Mouse (Mus musculus) CD4-positive, CD25-positive, alpha-beta regulatory T cell, adult 4 months (primary cell): Measurements from ENCODE around the gene Nkx3-2. TPM values are rescaled to one million over a fixed set of nuclear protein-coding genes. Genes with fewer than 3 reads are reported as not detected.
A peak's percentile ranks its signal among the peaks of the same experiment; 100 is the strongest.

Experiments used
- ATAC-seq: one replicate; pipeline ENCODE4 v1.8.0; 2017
- polyA plus RNA-seq, 2 experiments: library from polyadenylated mRNA; unstranded; fragments of 100-300 nt; shearing (Covaris generic); gene quantifications; one replicate each; pipeline ENCODE4 v1.2.1; 2017

Gene Nkx3-2
- polyA plus RNA-seq, 2 experiments from 2014 or later, result not detected

DNA sequence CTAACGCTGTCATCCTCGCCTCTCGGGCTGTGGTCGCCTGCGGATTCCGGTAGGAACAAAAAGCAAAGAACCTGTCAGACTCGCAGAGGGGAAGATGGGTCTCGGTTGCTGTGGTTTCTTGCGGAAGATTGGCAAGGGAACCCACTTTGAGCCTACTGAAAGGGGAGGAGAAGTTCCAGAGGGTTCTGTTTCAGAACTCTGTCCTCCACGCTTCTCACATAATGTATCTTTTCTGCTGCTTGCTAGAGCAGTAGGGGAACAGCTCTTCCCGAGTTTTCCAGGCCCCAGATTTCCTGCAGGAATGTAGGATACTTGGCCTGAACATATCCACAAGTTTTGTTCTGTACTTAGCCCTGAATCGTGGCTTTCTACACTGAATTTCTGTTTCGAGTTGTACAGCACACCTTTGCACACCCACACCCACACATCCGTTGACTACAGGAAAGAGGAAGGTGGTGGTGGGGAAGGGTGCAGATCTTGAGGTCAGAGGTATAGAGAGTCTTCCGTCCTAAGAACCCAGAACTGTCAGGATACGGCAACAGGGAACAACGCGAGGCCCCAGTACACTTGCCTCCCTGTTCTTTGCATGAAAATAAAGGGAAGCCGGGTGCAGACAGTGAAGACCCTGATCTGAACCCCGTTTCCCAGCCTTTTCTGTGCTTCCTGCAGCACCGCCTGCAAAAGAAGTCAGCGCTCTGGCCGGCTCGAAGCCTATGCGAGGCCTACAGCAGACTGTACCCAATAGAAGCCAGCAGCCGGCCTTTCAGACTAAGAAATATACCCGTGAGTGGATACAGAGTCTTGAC lies 2.0 kb downstream of the Nkx3-2 start:
- peak; percentile 38 for ATAC-seq

GRCm38 (mm10) chr5:41761509-41762140 lies 2.7 kb downstream of the Nkx3-2 start:
- ATAC-seq, result no peak

DNA sequence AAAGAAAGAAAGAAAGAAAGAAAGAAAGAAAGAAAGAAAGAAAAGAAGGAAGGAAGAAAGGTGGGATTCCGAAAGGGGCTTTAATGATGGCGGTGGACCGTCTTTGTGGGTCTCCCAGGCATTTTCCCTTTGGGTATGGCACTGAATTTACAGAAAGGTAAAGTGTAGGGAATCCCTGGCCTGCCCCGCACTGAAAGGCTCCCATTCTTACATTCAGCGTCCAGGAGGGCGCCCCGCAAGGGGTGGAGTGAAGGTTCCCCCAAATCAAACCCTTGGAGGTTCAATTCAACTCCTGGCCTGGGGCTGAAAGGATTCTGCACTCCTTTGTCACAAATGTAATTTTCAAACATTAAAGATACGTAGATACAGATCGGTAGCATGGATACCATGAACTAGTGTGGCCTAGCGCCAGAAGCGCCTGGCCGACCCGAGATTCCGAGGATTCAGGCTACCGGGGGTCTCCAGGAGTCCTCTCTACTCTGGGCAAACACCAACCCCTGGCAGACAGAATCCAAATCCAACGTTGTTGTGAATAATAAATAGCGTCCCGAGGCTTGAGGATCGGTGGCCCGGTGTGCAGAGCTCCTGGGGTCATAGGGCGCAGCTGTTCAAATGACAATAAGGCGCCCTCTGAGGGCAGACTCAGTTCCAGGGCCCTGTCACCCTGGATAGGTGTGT lies 3.3 kb downstream of the Nkx3-2 start:
- no peak for ATAC-seq

DNA sequence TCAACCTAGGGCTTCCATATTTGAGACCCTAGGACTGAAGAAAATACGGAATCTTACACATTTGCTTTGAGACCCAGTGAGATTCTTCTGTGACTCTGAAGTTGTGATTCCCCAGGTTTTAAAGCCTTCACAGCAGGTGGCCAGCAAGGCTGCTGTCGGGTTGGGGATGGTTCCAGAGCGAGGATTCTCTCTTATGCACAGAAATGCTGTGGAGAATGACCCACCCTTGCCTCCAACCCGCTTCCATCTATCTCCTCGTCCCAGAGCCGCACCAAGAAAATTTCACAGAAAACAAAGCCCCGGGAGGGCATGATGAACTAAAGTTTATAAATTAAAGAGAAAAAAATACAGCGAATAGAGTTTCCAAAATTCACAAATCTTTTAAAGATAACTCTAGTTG lies 4.2 kb downstream of the Nkx3-2 start:
- no peak for ATAC-seq

GRCm38 (mm10) chr5:41758671-41759639 lies 5.3 kb downstream of the Nkx3-2 start:
- ATAC-seq, result no peak

DNA sequence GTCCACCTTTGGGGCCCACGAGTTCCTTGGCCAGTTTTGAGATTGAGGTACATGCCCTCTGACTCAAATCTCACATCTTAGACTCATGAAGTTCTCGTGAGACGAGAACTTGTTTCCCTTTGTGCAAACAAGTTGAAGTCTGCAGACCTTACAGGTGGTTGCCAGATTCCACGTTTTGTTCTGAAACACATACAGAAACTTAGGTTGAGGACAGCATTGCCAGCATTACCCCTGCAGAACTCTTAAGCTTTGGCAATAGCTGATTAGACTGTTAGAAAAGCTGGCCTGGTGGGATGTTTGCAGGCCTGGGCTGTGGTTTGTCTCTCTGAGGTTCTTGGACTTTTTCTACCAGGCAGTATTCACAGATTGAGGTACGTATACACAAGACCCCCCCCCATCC lies 7.0 kb downstream of the Nkx3-2 start:
- ATAC-seq, result no peak

DNA sequence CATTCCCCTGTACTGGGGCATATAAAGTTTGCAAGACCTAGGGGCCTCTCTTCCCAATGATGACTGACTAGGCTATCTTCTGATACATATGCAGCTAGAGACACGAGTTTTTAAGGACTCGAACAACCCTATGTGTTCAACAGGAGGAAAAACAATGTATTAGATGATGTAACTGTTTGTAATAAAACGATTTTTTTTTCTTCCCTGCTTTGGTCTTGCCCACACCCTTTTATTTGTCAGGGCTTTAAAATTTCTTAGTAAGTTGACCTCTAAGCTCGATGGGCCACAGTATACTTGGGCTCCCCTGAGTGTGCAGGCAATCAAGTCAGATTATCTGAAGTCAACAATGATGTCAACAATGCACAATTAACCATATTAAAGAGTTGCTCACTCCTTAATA lies 7.9 kb downstream of the Nkx3-2 start:
- ATAC-seq, result no peak

GRCm38 (mm10) chr5:41755373-41755960 lies 8.8 kb downstream of the Nkx3-2 start:
- no peak for ATAC-seq

GRCm38 (mm10) chr5:41754836-41755235 lies 9.5 kb downstream of the Nkx3-2 start:
- ATAC-seq, result no peak

GRCm38 (mm10) chr5:41754226-41754775 lies 10.0 kb downstream of the Nkx3-2 start:
- ATAC-seq, result no peak

GRCm38 (mm10) chr5:41752721-41753120 lies 11.6 kb downstream of the Nkx3-2 start:
- ATAC-seq, result no peak

GRCm38 (mm10) chr5:41744898-41745780 lies 19.2 kb downstream of the Nkx3-2 start:
- ATAC-seq, result no peak

GRCm38 (mm10) chr5:41744234-41744633 lies 20.1 kb downstream of the Nkx3-2 start:
- ATAC-seq, result no peak

GRCm38 (mm10) chr5:41738817-41739216 lies 25.5 kb downstream of the Nkx3-2 start:
- no peak for ATAC-seq

- no peak for ATAC-seq
These were observed 27.3 kb downstream of the Nkx3-2 start for GRCm38 (mm10) chr5:41737039-41737438.

DNA sequence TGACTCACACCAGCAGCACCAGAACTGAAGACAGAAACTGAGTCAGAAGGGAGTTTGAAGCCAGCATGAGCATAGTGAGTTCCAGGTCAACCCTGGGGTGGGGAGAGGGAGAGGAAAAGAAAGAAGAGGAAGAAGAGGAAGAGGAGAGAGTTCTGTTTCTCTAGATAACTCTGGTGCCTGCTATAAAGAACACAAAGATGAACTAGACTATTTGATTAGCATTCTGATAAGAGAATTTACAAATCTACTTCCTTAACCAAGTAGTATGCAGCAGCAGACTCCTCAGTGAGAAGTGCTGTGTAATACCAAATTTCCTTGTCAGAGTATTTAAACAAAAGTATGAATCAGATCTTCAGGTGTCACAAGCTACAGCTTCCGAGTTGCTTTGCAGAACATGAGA lies 37.3 kb downstream of the Nkx3-2 start:
- no peak for ATAC-seq

- no peak for ATAC-seq
These were observed 38.7 kb downstream of the Nkx3-2 start for GRCm38 (mm10) chr5:41725573-41725972.
